Mouse (Mus musculus) Muller cell, postnatal 12 days (primary cell): ENCODE data around the gene Hnrnpc.

Experiments
- DNase-seq: peaks from one replicate; pipeline ENCODE4 v3.0.0-alpha.2; 2015; ENCODE audit errors: inconsistent ontology term

The Hnrnpc gene

GRCm38 (mm10) chr14:52103856-52104676 lies at the start of gene Hnrnpc:
Gene Hnrnpc (minus strand): TSS chr14:52104028.
- DNase-seq, result peak; percentile 100

GRCm38 (mm10) chr14:52152613-52153012 lies 48.8 kb upstream of the Hnrnpc start:
- no peak for DNase-seq

- DNase-seq, result peak; percentile 2
Measured at GRCm38 (mm10) chr14:52152179-52152578, 48.4 kb upstream of the Hnrnpc start.

GRCm38 (mm10) chr14:52149888-52150287 lies 46.1 kb upstream of the Hnrnpc start:
- DNase-seq, result no peak

GRCm38 (mm10) chr14:52146540-52146939 lies 42.7 kb upstream of the Hnrnpc start:
- no peak for DNase-seq

GRCm38 (mm10) chr14:52144165-52144564 lies 40.3 kb upstream of the Hnrnpc start:
- no peak for DNase-seq

GRCm38 (mm10) chr14:52141445-52142127 lies 37.8 kb upstream of the Hnrnpc start:
- DNase-seq, result no peak

- DNase-seq, result no peak
Measured at GRCm38 (mm10) chr14:52140577-52141444, 37.0 kb upstream of the Hnrnpc start.

GRCm38 (mm10) chr14:52133584-52133983 lies 29.8 kb upstream of the Hnrnpc start:
- DNase-seq, result no peak

GRCm38 (mm10) chr14:52124636-52125035 lies 20.8 kb upstream of the Hnrnpc start:
- DNase-seq, result no peak

- DNase-seq, result peak; percentile 20
Measured at GRCm38 (mm10) chr14:52123918-52124317, 20.1 kb upstream of the Hnrnpc start.

- no peak for DNase-seq
Measured at GRCm38 (mm10) chr14:52120169-52120568, 16.3 kb upstream of the Hnrnpc start.

- DNase-seq, result peak; percentile 55
Measured at GRCm38 (mm10) chr14:52118823-52119608, 15.2 kb upstream of the Hnrnpc start.

- no peak for DNase-seq
Measured at GRCm38 (mm10) chr14:52118456-52118822, 14.6 kb upstream of the Hnrnpc start.

GRCm38 (mm10) chr14:52117241-52117640 lies 13.4 kb upstream of the Hnrnpc start:
- DNase-seq, result no peak

- no peak for DNase-seq
Measured at GRCm38 (mm10) chr14:52114101-52114500, 10.3 kb upstream of the Hnrnpc start.

GRCm38 (mm10) chr14:52110346-52110745 lies 6.5 kb upstream of the Hnrnpc start, which contains the start of gene Rpgrip1:
Gene Rpgrip1 (plus strand): TSS chr14:52110704.
- DNase-seq, result no peak

GRCm38 (mm10) chr14:52108025-52108424 lies 4.2 kb upstream of the Hnrnpc start:
- no peak for DNase-seq

- peak; percentile 17 for DNase-seq
Measured at GRCm38 (mm10) chr14:52106741-52107140, 2.9 kb upstream of the Hnrnpc start.

GRCm38 (mm10) chr14:52105308-52105707 lies 1.5 kb upstream of the Hnrnpc start:
- DNase-seq, result no peak

- no peak for DNase-seq
Measured at GRCm38 (mm10) chr14:52104677-52105285, 953 bp upstream of the Hnrnpc start.
